Mouse (Mus musculus) mature B cell (primary cell): ENCODE results near the gene Polr3b.

Source experiments
- in situ Hi-C: fragments of 300-500 bp; cut with MboI; formaldehyde crosslinking; loops from 2 replicates; pipeline ENCODE4 v1.14.3; 2019

Gene Polr3b

GRCm38 (mm10) chr10:84662138-84662537, 40.0 kb downstream of the Polr3b start:
- in situ Hi-C loops: no loop called here

- in situ Hi-C loops: no loop called here
These were observed 43.7 kb downstream of the Polr3b start for GRCm38 (mm10) chr10:84665713-84666260.

- in situ Hi-C loops: no loop called here
These were observed 53.6 kb downstream of the Polr3b start for GRCm38 (mm10) chr10:84675653-84676052.

- in situ Hi-C loops: no loop called here
These were observed 54.4 kb downstream of the Polr3b start for GRCm38 (mm10) chr10:84676511-84676910.

GRCm38 (mm10) chr10:84677871-84678270, 55.8 kb downstream of the Polr3b start:
- in situ Hi-C loops: no loop called here

GRCm38 (mm10) chr10:84678441-84678840, 56.3 kb downstream of the Polr3b start:
- in situ Hi-C loops: no loop called here

GRCm38 (mm10) chr10:84685444-84686121, 63.5 kb downstream of the Polr3b start:
- in situ Hi-C loops: no loop called here

GRCm38 (mm10) chr10:84686122-84686497, 64.0 kb downstream of the Polr3b start:
- in situ Hi-C loops: no loop called here

- in situ Hi-C loops: no loop called here
These were observed 64.6 kb downstream of the Polr3b start for GRCm38 (mm10) chr10:84686705-84687104.

GRCm38 (mm10) chr10:84687736-84688135, 65.6 kb downstream of the Polr3b start:
- in situ Hi-C loops: no loop called here

GRCm38 (mm10) chr10:84689846-84690245, 67.8 kb downstream of the Polr3b start:
- in situ Hi-C loops: no loop called here

- in situ Hi-C loops: no loop called here
These were observed 68.7 kb downstream of the Polr3b start for GRCm38 (mm10) chr10:84690818-84691217.

- in situ Hi-C loops: no loop called here
These were observed 69.6 kb downstream of the Polr3b start for GRCm38 (mm10) chr10:84691692-84692091.

- in situ Hi-C loops: no loop called here
These were observed 71.9 kb downstream of the Polr3b start for GRCm38 (mm10) chr10:84693841-84694638.

GRCm38 (mm10) chr10:84700236-84700987, 78.3 kb downstream of the Polr3b start:
- in situ Hi-C loops: no loop called here

GRCm38 (mm10) chr10:84701110-84701509, 79.0 kb downstream of the Polr3b start:
- in situ Hi-C loops: no loop called here

- in situ Hi-C loops: no loop called here
These were observed 80.0 kb downstream of the Polr3b start for GRCm38 (mm10) chr10:84702115-84702514.

GRCm38 (mm10) chr10:84704594-84704993, 82.5 kb downstream of the Polr3b start:
- in situ Hi-C loops: no loop called here

- in situ Hi-C loops: no loop called here
These were observed 83.1 kb downstream of the Polr3b start for GRCm38 (mm10) chr10:84705234-84705633.

- in situ Hi-C loops: no loop called here
These were observed 84.5 kb downstream of the Polr3b start for GRCm38 (mm10) chr10:84706543-84706942.

- in situ Hi-C loops: no loop called here
These were observed 85.1 kb downstream of the Polr3b start for GRCm38 (mm10) chr10:84707226-84707625.
